Mouse (Mus musculus) lung, embryonic 14.5 days (tissue): ENCODE measurements around the gene Nrg4. TPM values are rescaled to one million over a fixed set of nuclear protein-coding genes. Genes with fewer than 3 reads are reported as not detected.

Experiments used
- ATAC-seq: fragments of 200-750 bp; cut with Nextera tagmentation; 2 replicates; pipeline ENCODE4 v1.8.0; 2017; ENCODE audit warnings: mild to moderate bottlenecking, moderate TSS enrichment, moderate library complexity; ENCODE audit not compliant: insufficient read depth
- DNase-seq: peaks from one replicate; pipeline ENCODE4 v3.0.0-alpha.2; 2015
- H3K27ac ChIP-seq: fragments of 300-500 bp; sonication (generic); 2 replicates; pipeline ENCODE4 v1.5.1; 2014; ENCODE audit warnings: low read depth, mild to moderate bottlenecking, moderate library complexity
- H3K27me3 ChIP-seq: fragments of 300-500 bp; sonication (generic); 2 replicates; pipeline ENCODE4 v1.6.1; 2014; ENCODE audit warnings: low read length, control low read depth; ENCODE audit not compliant: insufficient read depth
- H3K36me3 ChIP-seq: fragments of 300-500 bp; sonication (generic); 2 replicates; pipeline ENCODE4 v1.6.1; 2014; ENCODE audit warnings: control low read depth; ENCODE audit not compliant: insufficient read depth
- H3K4me1 ChIP-seq: fragments of 300-500 bp; sonication (generic); 2 replicates; pipeline ENCODE4 v1.6.1; 2014; ENCODE audit warnings: antibody characterized with exemption, control low read depth; ENCODE audit not compliant: insufficient read depth
- H3K4me2 ChIP-seq: fragments of 300-500 bp; sonication (generic); 2 replicates; pipeline ENCODE4 v1.6.1; 2014; ENCODE audit warnings: mild to moderate bottlenecking
- H3K4me3 ChIP-seq: fragments of 300-500 bp; sonication (generic); 2 replicates; pipeline ENCODE4 v1.5.1; 2014; ENCODE audit warnings: low read depth, low read length
- H3K9ac ChIP-seq: fragments of 300-500 bp; sonication (generic); 2 replicates; pipeline ENCODE4 v1.6.1; 2014
- H3K9me3 ChIP-seq: fragments of 300-500 bp; sonication (generic); 2 replicates; pipeline ENCODE4 v1.6.1; 2016; ENCODE audit warnings: low read depth, low read length, control low read depth
- CTCF ChIP-seq: IDR thresholded peaks from 2 replicates; pipeline ENCODE4 v1.5.1; 2016; ENCODE audit warnings: antibody characterized with exemption, low read depth
- WGBS: fragments of 180-500 bp; shearing (Covaris S2); extraction: QIAGEN DNeasy Blood & Tissue Kit; methylation state at CpG from one replicate; pipeline ENCODE4 v1.1.7; 2014; 5-methylcytosine and 5-hydroxymethylcytosine counted together
- polyA plus RNA-seq: library from polyadenylated mRNA; unstranded; fragments of >200 nt; fragmentation: Nextera tagmentation; extraction: Ambion mirVana; gene quantifications from 2 replicates; pipeline ENCODE4 v1.2.1, GENCODE M21; 2014

The Nrg4 gene
- polyA plus RNA-seq, 1 experiment from 2014 or later: 1.4 TPM

GRCm38 (mm10) chr9:55195876-55196275 lies 130.8 kb downstream of the Nrg4 start:
- Histone ChIP-seq H3K27me3 (no peaks in the 10 kb centered on the region), H3K9ac (no peak overlapping the region), H3K36me3 (peaks cover 27% of the 10 kb centered on the region; the same call in 1 of the 2 replicates), H3K27ac (no peak overlapping the region), H3K4me3 (no peak overlapping the region), H3K4me1 (no peaks in the 10 kb centered on the region), H3K4me2 (no peak overlapping the region), H3K9me3 (no peaks in the 10 kb centered on the region)
- DNase-seq (no peak), ATAC-seq (no peak)
- TF ChIP-seq CTCF: no peak
- 93% methylated on average over 3 of the region's 3 CpGs for WGBS

GRCm38 (mm10) chr9:55174235-55174634 lies 152.4 kb downstream of the Nrg4 start:
- H3K9ac ChIP-seq: no peak overlapping the region
- DNase-seq: no peak
- no peaks in the 10 kb centered on the region for H3K4me1 ChIP-seq
- H3K9me3 ChIP-seq: no peaks in the 10 kb centered on the region
- no peaks in the 10 kb centered on the region for H3K27me3 ChIP-seq
- no peak overlapping the region for H3K4me2 ChIP-seq
- peaks cover 10% of the 10 kb centered on the region for H3K36me3 ChIP-seq
- TF ChIP-seq CTCF: no peak
- no peak for ATAC-seq
- 77% methylated on average over 2 of the region's 2 CpGs for WGBS
- no peak overlapping the region for H3K4me3 ChIP-seq
- no peak overlapping the region for H3K27ac ChIP-seq

- H3K9me3 ChIP-seq: no peaks in the 10 kb centered on the region
- 91% methylated on average over 1 of the region's 1 CpGs for WGBS
- no peak overlapping the region for H3K9ac ChIP-seq
Measured at GRCm38 (mm10) chr9:55172195-55172685, 154.4 kb downstream of the Nrg4 start.

GRCm38 (mm10) chr9:55170655-55171412 lies 155.8 kb downstream of the Nrg4 start:
- H3K4me3 ChIP-seq: no peak overlapping the region
- H3K9ac ChIP-seq: no peak overlapping the region
- H3K36me3 ChIP-seq: peaks cover 16% of the 10 kb centered on the region
- no peaks in the 10 kb centered on the region for H3K27me3 ChIP-seq
- WGBS: 75% methylated on average over 7 of the region's 7 CpGs
- no peak for ATAC-seq
- H3K9me3 ChIP-seq: no peaks in the 10 kb centered on the region
- no peak for DNase-seq
- no peaks in the 10 kb centered on the region for H3K4me1 ChIP-seq
- H3K4me2 ChIP-seq: no peak overlapping the region
- H3K27ac ChIP-seq: no peak overlapping the region
- TF ChIP-seq CTCF: no peak

More at GRCm38 (mm10) chr9:55172195-55172685, 154.4 kb downstream of the Nrg4 start:
- no peak overlapping the region for H3K4me3 ChIP-seq
- TF ChIP-seq CTCF: no peak
- no peak overlapping the region for H3K4me2 ChIP-seq
- peaks cover 13% of the 10 kb centered on the region for H3K36me3 ChIP-seq
- DNase-seq (no peak), ATAC-seq (no peak)
- no peaks in the 10 kb centered on the region for H3K27me3 ChIP-seq
- no peak overlapping the region for H3K27ac ChIP-seq
- H3K4me1 ChIP-seq: no peaks in the 10 kb centered on the region

Other genes with a start within 250 kb of the Nrg4 start
- 39.9 and 42.7 TPM in 2 replicates for gene Ube2q2, start 178.0 kb downstream of the Nrg4 start, polyA plus RNA-seq
- 62.3 and 65.9 TPM in 2 replicates for gene Fbxo22, start 117.9 kb downstream of the Nrg4 start, polyA plus RNA-seq
- 0.20 and 0.29 TPM in 2 replicates for gene Tmem266, start 69 bp upstream of the Nrg4 start, polyA plus RNA-seq
- 194 and 201 TPM in 2 replicates for gene Etfa, start 185.4 kb upstream of the Nrg4 start, polyA plus RNA-seq
- 0.12 TPM in 1 of 2 replicates, not detected in the other for gene Isl2, start 211.8 kb upstream of the Nrg4 start, polyA plus RNA-seq